Mouse (Mus musculus): ENCODE measurements at regions not wholly inside any gene's neighbourhood (a gene's known extent, or its start where the extent isn't known, plus 50 kb on each side); places are given as distances from the start of the nearest gene placed in this dataset.

- TF ChIP-seq CTCF (conservative IDR thresholded peaks at IDR 0.05; ENCODE audit: insufficient read depth, insufficient read length, low read depth, low read length) = no peak
- TF ChIP-seq POLR2A (IDR thresholded peaks at IDR 0.05; ENCODE audit: low read depth, low read length) = no peak
- DNase-seq = peak; percentile 65
- 75% methylated on average over 2 of the region's 2 CpGs for WGBS
- no peak overlapping the region for H3K4me3 ChIP-seq (ENCODE audit: insufficient read depth, low read depth, low read length)
- no peaks in the 10 kb centered on the region for H3K4me1 ChIP-seq (ENCODE audit: control insufficient read depth, insufficient read depth, low read length)
- no peaks in the 10 kb centered on the region for H3K36me3 ChIP-seq (ENCODE audit: control insufficient read depth, insufficient read depth, low read length)
- no peaks in the 10 kb centered on the region; the same call in 1 of the 2 replicates for H3K27me3 ChIP-seq (replicated peaks; ENCODE audit: control insufficient read depth, insufficient read depth, low read length)
- no peak overlapping the region for H3K27ac ChIP-seq (ENCODE audit: insufficient read depth, low read depth, low read length)
Observed at GRCm38 (mm10) chr14:29895332-29895988, 72.6 kb upstream of the Selenok start.

GRCm38 (mm10) chr14:29895989-29896675 lies 72.0 kb upstream of the Selenok start:
- TF ChIP-seq CTCF (conservative IDR thresholded peaks at IDR 0.05; ENCODE audit: insufficient read depth, insufficient read length, low read depth, low read length) (no peak), POLR2A (IDR thresholded peaks at IDR 0.05; ENCODE audit: low read depth, low read length) (no peak)
- Histone ChIP-seq H3K4me1 (ENCODE audit: control insufficient read depth, insufficient read depth, low read length) (no peaks in the 10 kb centered on the region), H3K27ac (ENCODE audit: insufficient read depth, low read depth, low read length) (no peak overlapping the region), H3K36me3 (ENCODE audit: control insufficient read depth, insufficient read depth, low read length) (no peaks in the 10 kb centered on the region), H3K4me3 (ENCODE audit: insufficient read depth, low read depth, low read length) (no peak overlapping the region), H3K27me3 (replicated peaks; ENCODE audit: control insufficient read depth, insufficient read depth, low read length) (no peaks in the 10 kb centered on the region; the same call in 1 of the 2 replicates)
- no peak for DNase-seq
- WGBS = 79% methylated on average over 6 of the region's 6 CpGs

- H3K27ac ChIP-seq (ENCODE audit: insufficient read depth, low read depth, low read length) = no peak overlapping the region
- TF ChIP-seq CTCF (conservative IDR thresholded peaks at IDR 0.05; ENCODE audit: insufficient read depth, insufficient read length, low read depth, low read length) = no peak
- no peak for TF ChIP-seq POLR2A (IDR thresholded peaks at IDR 0.05; ENCODE audit: low read depth, low read length)
- H3K4me3 ChIP-seq (ENCODE audit: insufficient read depth, low read depth, low read length) = no peak overlapping the region
- H3K36me3 ChIP-seq (ENCODE audit: control insufficient read depth, insufficient read depth, low read length) = no peaks in the 10 kb centered on the region
- H3K4me1 ChIP-seq (ENCODE audit: control insufficient read depth, insufficient read depth, low read length) = no peaks in the 10 kb centered on the region
- DNase-seq = peak; percentile 71
- no peaks in the 10 kb centered on the region; the same call in 1 of the 2 replicates for H3K27me3 ChIP-seq (replicated peaks; ENCODE audit: control insufficient read depth, insufficient read depth, low read length)
- WGBS = 55% methylated on average over 6 of the region's 6 CpGs
Observed at GRCm38 (mm10) chr14:29900931-29901330, 67.2 kb upstream of the Selenok start.

- TF ChIP-seq POLR2A (IDR thresholded peaks at IDR 0.05; ENCODE audit: low read depth, low read length) (no peak), CTCF (conservative IDR thresholded peaks at IDR 0.05; ENCODE audit: insufficient read depth, insufficient read length, low read depth, low read length) (no peak)
- DNase-seq = peak; percentile 28
- Histone ChIP-seq H3K36me3 (ENCODE audit: control insufficient read depth, insufficient read depth, low read length) (no peaks in the 10 kb centered on the region), H3K4me1 (ENCODE audit: control insufficient read depth, insufficient read depth, low read length) (no peaks in the 10 kb centered on the region), H3K27ac (ENCODE audit: insufficient read depth, low read depth, low read length) (no peak overlapping the region), H3K27me3 (replicated peaks; ENCODE audit: control insufficient read depth, insufficient read depth, low read length) (no peaks in the 10 kb centered on the region), H3K4me3 (ENCODE audit: insufficient read depth, low read depth, low read length) (no peak overlapping the region)
- 64% methylated on average over 3 of the region's 3 CpGs for WGBS
Observed at GRCm38 (mm10) chr14:29903574-29903973, 64.5 kb upstream of the Selenok start.

- Histone ChIP-seq H3K27ac (ENCODE audit: insufficient read depth, low read depth, low read length) (no peak overlapping the region), H3K27me3 (replicated peaks; ENCODE audit: control insufficient read depth, insufficient read depth, low read length) (no peaks in the 10 kb centered on the region), H3K4me1 (ENCODE audit: control insufficient read depth, insufficient read depth, low read length) (no peaks in the 10 kb centered on the region), H3K4me3 (ENCODE audit: insufficient read depth, low read depth, low read length) (no peak overlapping the region), H3K36me3 (ENCODE audit: control insufficient read depth, insufficient read depth, low read length) (no peaks in the 10 kb centered on the region)
- WGBS = 77% methylated on average over 6 of the region's 6 CpGs
- DNase-seq = no peak
- no peak for TF ChIP-seq CTCF (conservative IDR thresholded peaks at IDR 0.05; ENCODE audit: insufficient read depth, insufficient read length, low read depth, low read length)
Observed at GRCm38 (mm10) chr14:29904856-29905255, 63.3 kb upstream of the Selenok start.

- H3K36me3 ChIP-seq (ENCODE audit: control insufficient read depth, insufficient read depth, low read length) = no peaks in the 10 kb centered on the region
- TF ChIP-seq CTCF (conservative IDR thresholded peaks at IDR 0.05; ENCODE audit: insufficient read depth, insufficient read length, low read depth, low read length) = no peak
- no peak for TF ChIP-seq POLR2A (IDR thresholded peaks at IDR 0.05; ENCODE audit: low read depth, low read length)
- no peaks in the 10 kb centered on the region for H3K4me1 ChIP-seq (ENCODE audit: control insufficient read depth, insufficient read depth, low read length)
- no peak for DNase-seq
- H3K27me3 ChIP-seq (replicated peaks; ENCODE audit: control insufficient read depth, insufficient read depth, low read length) = no peaks in the 10 kb centered on the region
- no peak overlapping the region for H3K27ac ChIP-seq (ENCODE audit: insufficient read depth, low read depth, low read length)
- no peak overlapping the region for H3K4me3 ChIP-seq (ENCODE audit: insufficient read depth, low read depth, low read length)
- WGBS = 16% methylated on average over 8 of the region's 8 CpGs
Observed at GRCm38 (mm10) chr14:29909741-29910140, 58.4 kb upstream of the Selenok start.
